Mouse (Mus musculus): ENCODE data around the gene Cfap69.

Cfap69 gene

DNA sequence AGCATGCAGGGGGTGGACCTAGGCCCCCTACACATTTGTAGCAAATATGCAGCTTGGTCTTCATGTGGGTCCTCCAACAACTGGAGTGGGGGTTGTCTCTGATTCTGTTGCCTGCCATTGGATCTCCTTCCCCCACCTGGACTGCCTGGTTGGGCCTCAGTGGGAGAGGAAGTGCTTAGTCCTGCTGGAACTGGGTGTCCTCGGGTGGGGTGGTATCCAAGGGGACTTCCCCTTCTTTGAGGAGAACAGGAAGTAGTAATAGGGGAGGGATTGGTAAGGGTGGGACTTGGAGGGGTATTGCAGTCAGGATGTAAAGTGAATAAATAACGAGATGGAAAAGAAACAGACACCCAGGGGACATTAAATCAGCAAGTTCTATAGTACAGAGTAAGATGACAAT is 5.4 kb downstream of the Cfap69 start:
- DNase-seq (ENCODE audit: extremely low read depth, low read depth), result no peak

DNA sequence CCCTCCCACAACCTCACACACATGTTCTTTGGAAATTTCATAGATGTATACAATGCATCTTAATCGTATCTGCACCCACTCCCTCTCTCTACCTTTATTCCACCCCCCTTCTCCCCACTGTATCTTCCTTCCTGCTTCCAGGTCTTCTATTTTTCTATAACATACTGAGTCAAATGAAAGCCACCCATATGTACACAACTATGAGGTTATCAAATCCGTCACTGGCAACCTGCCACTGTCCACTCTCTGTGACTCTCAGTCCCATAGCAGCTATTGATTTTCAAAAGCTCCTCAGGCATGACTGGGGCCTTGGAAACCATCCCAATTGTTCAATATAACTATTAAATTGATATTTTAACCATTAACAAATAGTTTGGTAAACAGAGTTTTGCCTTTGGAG is 6.1 kb downstream of the Cfap69 start:
- DNase-seq (ENCODE audit: extremely low read depth, low read depth), result no peak

DNA sequence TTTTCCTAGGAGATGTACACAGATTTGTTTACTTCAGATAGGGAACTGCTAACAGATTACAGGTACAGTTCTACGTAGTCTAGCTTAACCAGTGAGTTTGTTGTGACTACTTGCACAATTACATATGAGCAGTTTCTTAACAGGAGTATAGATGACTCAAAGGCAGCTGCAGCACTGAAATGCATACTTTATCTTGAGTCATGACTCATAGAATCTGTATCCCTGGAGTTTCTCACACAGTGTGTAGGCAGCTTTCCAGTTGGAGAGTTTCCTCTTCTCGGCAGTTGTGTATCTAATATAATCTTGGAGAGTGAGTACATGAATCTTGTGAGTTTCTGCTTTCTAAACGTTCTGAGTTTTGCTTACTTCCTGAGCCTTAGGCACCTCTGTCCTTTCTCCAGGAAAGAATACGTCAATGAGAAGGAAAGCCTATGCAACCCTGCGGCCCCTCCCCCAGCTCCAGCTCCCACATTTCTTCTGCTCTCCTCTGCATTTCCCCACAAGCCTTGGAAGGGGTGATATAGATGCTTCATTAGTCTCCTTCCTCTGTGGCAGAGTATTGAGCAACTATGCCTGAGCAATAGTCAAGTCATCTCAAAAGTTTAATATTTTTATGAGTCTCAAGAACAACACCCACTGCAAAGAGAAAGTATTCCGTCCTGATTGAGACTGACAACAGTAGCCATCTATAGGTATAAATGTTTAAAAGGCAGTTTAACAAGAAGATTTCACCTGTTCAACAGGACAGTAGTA is 15.0 kb downstream of the Cfap69 start:
- no peak for DNase-seq (ENCODE audit: extremely low read depth, low read depth)

DNA sequence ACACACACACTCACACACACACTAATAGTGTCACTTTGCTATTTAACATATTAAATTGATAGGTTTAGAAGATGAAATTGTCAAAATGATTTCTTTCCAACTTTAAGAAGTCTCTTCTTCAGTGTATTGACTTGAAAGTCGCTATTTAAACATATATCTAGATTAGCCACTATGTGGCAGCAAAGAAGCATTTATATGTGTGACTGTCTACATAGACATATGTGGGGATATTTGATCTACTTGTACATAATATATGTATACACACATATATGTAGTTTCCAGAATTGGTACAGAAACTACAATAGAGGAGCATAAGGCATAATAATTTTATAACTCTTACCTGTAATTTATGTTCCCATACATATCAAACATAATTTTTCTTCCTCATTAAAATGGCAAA is 17.9 kb downstream of the Cfap69 start:
- DNase-seq (ENCODE audit: extremely low read depth, low read depth), result no peak

DNA sequence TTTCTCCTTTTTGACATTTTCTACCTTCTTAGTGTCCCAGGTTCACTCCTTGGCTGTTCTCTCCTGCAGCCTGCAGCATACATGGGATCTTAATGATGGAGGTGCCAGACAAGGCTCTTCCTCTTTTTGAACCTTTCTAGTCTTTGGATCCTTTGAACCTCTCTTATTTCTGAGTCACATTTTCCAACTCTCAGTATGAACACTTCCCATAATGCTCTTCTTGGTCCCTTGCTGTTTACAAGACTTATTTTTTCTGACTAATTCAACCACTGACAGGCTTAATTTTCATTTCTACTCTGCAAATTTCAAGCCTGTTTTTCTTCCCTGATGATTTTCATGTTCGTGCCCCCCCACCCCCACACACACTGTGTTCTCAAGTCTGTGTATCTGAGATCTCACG is 25.5 kb downstream of the Cfap69 start:
- no peak for DNase-seq (ENCODE audit: extremely low read depth, low read depth)

DNA sequence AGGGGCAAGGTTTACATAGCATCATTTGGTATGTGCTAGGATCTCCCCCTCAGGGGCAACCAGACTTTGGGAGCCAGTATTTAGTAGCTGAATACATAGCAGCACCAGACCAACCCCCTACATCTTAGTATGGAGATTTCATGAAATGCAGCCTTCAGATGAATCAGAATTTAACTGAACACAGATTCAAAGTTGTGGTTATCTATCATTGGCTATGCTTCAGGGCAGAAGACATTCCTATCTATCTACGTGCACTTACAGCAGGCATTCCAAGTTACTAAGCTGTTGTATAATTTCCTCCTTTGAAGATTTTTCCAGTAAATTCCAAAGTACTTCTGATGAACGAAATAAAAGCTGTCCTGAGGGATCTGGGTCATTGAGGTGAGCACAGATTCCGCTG is 38.5 kb downstream of the Cfap69 start:
- DNase-seq (ENCODE audit: extremely low read depth, low read depth), result no peak

DNA sequence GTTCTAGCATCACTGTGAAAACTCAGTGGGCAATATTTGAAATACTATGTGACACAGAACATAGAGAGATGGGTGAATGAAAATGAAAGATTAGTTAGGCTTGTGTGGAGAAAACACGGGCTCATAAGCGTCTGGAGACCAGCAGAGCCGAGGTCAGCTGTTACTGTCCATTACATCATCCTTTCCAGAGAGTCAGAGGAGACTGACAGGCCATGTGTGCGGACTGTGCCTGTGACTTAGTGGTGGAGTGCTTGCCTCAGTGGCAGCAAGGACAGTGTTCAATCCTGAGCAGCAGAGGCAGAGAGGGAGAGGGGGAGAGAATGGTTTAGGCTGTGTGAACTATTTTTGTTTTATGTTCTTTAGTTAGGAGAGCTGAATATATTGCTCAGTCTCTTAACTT is 45.7 kb downstream of the Cfap69 start:
- no peak for DNase-seq (ENCODE audit: extremely low read depth, low read depth)

DNA sequence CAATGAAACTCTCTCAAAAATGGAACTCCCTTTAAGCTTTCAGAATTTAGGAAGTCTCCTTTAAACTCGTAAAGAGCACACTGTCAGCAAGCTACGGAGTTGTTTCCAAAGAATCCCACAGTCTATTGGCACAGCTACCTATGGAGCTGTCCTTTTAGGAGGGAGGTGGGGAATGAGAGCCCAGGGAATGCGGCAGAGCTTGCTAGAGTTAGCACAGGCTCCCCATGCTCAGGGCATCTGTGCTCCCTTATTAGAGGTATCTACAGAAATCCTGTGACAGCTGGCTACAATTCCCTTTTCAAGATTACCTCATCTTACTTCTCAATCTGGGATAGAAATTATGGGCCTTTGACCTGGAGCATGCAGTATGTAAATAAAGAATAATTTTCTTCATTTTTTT is 53.5 kb downstream of the Cfap69 start:
- no peak for DNase-seq (ENCODE audit: extremely low read depth, low read depth)

DNA sequence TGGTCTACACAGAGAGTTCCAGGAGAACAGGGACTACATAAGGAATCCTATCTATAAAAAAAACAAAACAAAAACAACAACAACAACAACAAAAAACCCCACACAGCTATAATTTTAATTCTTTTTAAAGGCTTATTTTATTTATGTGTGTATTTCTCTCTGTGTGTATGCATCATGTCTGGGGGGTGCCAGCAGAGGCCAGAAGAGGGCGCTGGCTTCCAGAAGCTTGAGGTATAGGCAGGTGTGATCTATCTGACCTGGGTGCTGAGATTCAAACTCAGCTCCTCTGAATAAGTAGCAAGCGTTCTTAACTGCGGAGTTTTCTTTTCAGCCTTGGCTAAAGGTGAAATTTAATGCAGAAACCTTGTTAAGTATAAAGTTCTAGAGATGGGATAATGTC is 76.4 kb downstream of the Cfap69 start:
- DNase-seq (ENCODE audit: extremely low read depth, low read depth), result no peak

DNA sequence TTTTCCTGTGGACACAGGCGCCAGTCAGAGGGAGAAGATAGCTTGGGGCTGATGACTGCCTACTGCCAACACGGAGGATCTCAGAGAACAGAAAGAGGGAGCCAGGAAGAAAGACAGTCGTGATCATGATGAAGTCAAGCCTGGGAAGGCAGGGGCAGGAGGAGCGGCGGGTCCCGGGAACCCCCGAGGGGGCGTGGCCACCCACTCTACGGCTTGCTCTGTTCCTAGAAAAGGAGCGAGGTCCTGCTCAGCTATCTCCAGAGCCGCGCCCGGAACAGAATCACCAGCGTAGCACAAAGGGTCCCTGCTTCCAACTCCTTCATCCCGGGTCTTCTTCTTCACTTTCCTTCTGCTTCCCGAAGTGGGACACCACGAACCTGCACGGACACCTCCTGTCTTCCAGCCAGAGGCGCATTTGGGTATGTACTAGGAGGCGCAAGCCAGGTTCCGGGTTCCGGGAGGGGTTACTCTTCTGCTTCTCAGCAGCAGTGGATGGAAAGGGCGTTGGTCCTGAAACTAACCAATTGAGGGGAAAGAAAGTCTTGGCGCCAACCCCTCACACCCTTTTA is 90.2 kb downstream of the Cfap69 start, which contains the start of gene Gm8773:
Gm8773 (plus strand) TSS at position 51 of the 569 bp plus-strand sequence.
- no peak for DNase-seq (ENCODE audit: extremely low read depth, low read depth)

DNA sequence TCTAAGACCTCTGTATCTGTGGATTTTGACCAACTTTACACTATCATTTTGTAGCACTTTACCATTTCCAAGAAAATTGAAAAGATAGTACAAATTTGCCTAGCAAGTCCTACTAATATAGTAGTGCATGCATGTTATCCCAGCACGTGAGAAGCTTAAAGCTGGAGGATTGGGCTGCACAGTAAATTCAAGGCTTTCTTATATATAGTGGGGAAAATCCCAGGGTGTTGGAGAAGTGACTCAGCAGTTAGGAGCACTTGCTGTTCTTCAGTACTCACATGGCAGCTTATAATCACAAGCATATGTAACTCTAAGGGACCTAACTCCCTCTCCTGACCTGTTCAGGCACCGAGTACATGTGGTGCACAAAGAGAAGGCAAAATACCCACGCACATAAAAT is 101.6 kb downstream of the Cfap69 start:
- no peak for DNase-seq (ENCODE audit: extremely low read depth, low read depth)

DNA sequence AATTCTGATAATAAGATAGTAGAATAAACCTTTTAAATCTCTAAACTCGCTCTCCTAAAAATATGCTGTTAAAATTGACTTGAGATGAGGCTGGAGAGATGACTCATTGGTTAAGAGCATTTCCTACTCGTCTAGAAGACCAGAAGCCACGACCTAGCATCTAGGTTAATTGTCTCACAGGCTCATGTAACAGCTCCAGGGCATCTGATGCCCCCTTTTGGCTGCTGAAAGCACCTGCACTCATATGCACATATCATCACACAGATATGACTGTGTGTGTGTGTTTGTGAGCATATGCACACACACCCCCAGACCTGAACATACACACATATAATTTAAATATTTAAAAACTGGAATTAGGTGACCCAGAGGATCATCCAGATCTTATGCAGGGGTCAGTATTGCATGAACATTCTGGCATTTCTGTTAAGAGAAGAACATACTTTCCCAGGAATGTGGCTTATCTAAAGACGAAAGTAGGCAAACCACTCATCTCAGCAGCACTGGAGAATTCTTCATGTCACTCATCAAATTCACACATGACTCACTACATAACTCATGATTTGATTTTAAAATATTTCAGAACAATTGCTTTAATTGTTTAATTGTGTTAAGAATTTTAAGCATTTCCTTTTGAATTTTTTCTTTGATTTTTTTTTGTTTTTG is 102.9 kb downstream of the Cfap69 start:
- DNase-seq (ENCODE audit: extremely low read depth, low read depth), result no peak

DNA sequence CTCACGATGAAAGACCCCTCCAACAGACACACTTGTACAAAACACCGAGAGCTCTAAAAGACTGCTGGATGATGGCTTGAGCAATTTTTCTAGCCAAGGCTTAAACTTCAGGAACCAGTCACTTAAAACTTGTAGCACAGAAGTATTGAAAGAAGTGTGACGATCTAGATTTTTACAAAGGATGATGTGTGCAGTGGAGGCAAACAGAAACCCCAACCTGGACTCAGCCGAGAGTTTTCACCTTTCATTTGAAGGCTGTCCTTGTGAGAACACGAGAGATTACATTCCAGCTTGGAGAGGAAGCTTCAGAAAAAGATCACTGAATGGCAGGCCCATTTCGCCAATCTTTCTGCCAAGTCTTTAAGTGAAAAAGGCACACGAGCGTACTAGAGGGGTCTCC is 104.2 kb downstream of the Cfap69 start:
- DNase-seq (ENCODE audit: extremely low read depth, low read depth), result no peak

DNA sequence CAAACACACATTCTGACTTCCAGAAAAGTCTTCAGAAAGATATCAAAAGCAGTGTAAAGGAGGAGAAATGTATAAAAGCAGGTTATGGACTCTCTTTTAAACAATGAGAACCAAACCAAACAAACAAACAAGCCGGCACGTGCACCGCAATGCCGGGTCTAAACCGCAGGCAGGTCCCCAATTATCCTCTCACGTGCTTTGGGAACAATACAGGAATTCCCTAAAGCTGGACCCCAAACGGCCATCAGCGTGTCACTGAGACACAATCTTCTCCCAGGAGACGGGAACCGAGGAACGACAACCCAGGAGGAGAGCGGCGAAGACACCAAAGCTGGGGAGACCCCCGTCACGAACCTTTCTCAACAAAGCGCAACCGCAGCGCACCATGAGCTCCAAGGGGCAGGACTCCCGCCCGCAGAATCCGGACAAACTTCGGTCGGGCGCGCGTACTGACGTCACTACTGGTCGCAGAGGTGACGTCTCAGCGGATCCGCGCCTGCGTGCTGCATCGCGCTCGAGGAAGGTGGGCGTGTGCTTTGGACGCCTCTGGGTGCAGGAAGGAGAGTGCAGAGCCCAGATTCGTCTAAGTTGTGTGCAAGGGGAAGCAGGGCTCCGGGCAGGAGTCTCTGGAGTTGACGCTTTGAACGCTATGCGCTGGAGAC is 104.8 kb downstream of the Cfap69 start, which contains the start of gene Gtpbp10:
Gtpbp10 (minus strand) TSS at position 460 of the 662 bp plus-strand sequence.
- DNase-seq (ENCODE audit: extremely low read depth, low read depth), result no peak

DNA sequence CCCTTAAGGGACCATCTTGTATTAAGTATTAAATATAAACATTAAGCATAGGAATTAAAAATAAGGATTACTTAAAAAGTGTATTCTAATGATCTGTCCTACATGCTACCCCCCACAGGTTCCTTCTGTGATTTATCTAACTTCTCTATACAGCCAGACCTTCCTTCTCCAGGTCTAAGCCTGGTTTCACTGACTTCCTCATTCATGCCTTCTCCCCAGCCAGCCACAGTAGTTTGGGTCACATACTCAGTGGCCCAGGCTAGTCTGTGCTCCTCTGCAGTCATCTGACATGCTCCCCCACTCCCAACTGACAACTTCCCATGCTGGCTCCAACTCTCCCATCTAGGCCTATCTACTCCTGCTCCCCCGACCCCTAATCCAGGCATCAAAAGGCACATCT is 112.9 kb downstream of the Cfap69 start:
- no peak for DNase-seq (ENCODE audit: extremely low read depth, low read depth)

DNA sequence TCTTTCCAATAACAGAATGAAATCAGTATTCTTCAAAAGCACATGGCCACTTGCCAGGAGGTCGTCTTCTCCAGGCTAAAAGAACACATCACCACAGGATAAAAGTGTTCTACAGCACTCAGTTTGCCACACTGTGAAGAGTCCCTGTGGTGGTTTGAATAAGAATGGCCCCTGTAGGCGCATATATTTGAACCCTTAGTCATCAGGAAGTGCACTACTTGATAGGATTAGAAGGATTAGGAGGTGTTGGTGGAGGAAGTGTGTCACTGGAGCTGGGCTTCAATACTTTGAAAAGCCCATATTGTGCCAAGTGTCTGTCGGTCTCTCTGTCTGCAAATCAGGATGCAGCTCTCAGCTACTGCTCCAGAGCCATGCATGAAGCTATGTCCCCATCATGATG is 123.7 kb downstream of the Cfap69 start:
- DNase-seq (ENCODE audit: extremely low read depth, low read depth), result no peak

DNA sequence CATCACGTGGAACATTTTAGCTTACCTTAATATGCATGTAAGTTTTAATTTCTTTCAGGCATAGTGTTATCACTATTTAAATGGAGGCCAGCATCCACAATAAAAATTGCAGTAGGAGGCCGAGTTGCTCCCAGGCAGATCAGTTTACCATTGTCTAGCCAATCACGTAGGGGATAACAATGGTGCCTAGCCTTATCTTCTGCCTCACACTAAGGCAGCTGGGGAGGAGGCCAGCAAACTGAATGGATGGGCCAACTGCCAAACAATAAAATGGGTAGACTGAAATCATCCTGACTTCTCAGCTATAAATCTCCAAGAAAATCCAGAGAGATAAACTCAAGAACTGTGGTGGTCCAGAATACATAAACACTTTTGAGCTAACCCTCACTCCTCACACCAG is 124.3 kb downstream of the Cfap69 start:
- DNase-seq (ENCODE audit: extremely low read depth, low read depth), result no peak

DNA sequence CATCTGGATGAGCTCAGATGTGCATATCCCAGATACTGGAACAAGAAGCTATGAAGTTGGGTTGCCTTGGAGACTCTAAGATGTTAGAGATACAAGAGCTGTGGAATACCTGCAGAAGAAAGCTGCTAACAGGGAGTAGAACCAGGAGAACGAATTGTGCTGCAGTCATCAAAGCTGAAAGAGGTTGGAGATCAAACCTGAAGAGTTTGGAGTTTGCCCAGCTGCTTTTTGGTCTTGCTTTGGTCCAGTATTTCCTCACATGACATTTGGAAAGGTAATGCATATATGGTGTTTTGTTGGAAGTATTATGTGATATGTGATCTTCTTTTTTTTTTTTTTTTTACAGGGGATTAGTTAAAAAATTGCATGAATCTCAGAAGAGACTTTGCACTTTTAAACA is 127.9 kb downstream of the Cfap69 start:
- no peak for DNase-seq (ENCODE audit: extremely low read depth, low read depth)

DNA sequence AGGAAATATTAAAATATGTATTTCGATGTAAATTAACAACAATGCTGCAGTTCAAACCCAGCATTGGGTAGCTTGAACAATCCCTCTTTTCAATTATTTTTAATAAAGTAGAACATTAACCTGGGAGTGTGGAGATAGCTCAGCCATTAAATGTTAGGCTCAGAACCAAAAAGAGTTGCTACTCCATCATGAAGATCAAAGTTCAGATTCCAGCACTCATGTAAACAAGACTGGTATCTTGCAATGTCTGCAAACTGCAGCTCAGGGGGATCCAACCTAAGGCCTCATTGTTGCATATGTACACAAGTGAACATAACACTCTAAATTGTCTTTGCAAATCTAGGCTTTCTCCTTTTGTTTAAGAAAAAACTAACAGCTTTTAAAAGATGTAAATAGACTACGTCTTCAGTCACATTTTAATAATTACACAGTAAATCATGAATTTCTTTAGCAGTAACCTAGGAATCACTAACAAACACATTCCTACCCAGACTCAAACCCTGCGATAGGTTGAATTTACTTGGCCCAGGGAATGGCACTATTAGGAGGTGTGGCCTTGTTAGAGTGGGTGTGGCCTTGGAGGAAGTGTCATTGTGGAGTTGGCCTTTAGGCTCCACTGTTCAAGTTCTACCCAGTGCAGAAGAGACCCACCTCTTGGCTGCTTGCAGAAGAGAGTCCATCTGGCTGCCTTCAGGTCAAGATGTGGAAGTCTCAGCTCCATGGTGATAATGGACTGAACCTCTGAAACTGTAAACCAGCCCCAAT is 130.2 kb downstream of the Cfap69 start:
- no peak for DNase-seq (ENCODE audit: extremely low read depth, low read depth)
